Mouse (Mus musculus) embryo, embryonic 10 days (tissue): ENCODE results near the gene Foxn4.

Experiments
- DNase-seq: peaks from one replicate; pipeline ENCODE4 v3.0.0-alpha.2; 2015; ENCODE audit warnings: low spot score

The Foxn4 gene

DNA sequence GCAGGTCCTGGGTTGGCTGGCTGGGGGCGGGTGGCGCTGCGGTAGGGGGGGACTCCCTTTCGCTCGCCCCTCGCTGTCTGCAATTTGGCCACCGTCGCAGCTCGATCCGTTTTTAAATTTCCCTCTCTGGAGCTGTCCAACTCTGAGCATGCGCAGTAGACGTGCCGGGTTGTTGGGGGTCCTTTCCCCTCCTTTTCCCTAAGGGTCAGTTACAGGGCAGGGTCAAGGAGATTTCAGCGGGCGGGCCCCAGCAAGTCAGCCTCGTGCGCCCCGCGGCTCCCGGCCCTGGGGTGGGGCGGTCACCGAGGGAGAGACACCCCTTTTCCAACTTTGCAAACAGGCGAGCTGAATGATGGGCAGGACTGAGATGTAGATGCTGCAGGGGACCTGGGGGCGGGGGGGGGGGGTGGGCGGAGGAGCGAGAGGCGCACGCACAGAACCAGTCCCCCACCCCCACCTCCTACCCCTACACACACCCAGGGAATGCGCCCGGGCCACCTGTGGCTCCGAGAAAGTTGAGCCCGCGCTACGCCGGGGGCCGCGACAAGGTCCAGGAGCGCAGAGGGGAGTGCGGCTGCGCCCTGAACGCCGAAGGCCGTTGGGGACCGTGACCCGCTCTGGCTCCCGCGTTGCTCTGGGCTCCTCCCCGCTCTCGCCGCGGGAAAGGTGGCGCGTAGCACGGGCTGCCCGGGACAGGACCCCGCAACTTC, at the start of gene Foxn4:
TSS of gene Foxn4 (minus strand) at position 115 of the 710 bp plus-strand sequence.
- peak; percentile 61 for DNase-seq

DNA sequence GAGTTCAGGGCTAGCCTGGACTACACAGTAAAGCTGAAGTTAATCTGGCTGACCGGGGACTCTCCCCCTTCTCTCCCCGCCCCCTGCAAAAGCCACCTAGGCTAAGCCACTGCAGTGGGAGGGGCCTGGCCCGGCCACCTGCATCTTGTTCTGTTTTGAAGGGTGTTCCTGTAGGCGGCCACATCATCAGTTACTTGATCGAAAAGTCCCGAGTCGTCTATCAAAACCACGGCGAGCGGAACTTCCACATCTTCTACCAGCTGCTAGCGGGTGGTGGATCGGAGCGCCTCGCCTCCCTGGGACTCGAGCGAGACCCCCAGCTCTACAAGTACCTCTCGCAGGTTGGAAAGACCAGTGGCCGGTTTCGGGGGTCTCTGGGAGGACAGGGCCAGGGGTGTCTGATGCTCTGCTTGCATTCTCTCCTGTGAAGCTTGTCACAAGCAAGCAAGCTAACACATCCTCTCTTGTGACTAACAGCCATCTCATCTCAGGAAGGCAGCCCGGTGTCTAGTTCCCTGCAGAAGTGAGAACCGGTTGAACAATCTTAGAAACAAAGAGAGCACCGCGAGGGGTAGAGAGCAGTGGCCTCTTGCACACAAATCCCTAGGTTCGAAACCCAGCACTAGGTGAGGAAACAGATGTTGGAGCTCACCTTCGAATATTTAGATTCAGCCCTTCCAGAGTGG, 49.6 kb upstream of the Foxn4 start:
- no peak for DNase-seq

GRCm38 (mm10) chr5:114309680-114310036, 36.1 kb upstream of the Foxn4 start:
- no peak for DNase-seq

- peak; percentile 53 for DNase-seq
Measured at GRCm38 (mm10) chr5:114308765-114309679, 35.4 kb upstream of the Foxn4 start.

DNA sequence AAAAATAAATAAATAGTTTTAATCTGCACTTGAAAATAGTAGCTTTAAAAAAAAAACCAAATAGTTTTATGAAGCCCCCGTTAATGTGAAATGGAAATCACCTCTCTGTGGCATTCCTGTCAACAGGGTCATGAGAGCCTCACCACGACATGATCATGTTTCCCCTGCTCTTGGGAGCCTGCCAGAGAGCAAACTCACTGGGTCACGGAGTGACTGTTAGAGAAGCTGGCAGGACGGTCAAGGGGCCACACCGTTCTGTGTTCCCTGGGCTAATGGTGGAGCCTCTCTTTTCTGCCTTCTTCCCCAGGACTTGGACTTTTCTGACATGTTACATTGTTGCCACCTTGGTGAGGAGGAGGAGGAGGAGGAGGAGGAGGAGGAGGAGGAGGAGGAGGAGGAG, 32.9 kb upstream of the Foxn4 start:
- no peak for DNase-seq

GRCm38 (mm10) chr5:114303166-114303565, 29.6 kb upstream of the Foxn4 start:
- no peak for DNase-seq

- DNase-seq, result peak; percentile 38
Measured at GRCm38 (mm10) chr5:114299883-114300610, 26.4 kb upstream of the Foxn4 start.

DNA sequence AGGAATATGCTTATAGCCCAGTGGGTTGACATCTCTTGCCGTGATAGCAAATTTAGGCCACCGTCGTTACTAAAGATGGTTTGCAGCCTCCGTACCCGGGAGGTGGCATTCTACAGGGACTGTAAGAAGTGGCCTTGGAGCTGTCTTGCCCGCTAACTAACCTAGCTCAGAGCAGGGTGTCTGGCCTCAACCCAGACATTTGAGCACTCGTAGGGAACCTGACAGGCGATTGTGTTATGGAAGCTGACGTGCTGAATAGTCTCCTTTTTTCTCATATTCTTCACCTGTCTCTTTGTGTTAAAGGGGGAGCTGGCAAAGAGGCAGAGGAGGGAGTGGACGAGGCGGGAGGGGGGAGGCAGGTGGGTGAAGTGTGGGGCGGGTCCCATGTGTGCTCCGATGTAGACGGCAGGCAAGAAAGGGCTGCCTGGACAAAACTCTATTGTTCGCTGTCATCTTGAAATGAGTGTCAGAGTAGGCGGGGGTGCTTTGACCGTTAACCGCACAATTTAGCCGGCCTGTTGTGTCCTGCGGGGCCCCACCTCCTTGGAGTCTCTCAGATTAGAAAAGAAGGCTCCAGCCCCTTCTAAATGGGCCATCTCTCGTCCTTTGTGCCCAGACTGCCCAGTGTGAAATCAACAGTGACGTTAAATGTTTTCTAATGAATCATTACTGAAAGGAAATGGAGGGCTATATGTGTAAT, 25.7 kb upstream of the Foxn4 start:
- peak; percentile 63 for DNase-seq

DNA sequence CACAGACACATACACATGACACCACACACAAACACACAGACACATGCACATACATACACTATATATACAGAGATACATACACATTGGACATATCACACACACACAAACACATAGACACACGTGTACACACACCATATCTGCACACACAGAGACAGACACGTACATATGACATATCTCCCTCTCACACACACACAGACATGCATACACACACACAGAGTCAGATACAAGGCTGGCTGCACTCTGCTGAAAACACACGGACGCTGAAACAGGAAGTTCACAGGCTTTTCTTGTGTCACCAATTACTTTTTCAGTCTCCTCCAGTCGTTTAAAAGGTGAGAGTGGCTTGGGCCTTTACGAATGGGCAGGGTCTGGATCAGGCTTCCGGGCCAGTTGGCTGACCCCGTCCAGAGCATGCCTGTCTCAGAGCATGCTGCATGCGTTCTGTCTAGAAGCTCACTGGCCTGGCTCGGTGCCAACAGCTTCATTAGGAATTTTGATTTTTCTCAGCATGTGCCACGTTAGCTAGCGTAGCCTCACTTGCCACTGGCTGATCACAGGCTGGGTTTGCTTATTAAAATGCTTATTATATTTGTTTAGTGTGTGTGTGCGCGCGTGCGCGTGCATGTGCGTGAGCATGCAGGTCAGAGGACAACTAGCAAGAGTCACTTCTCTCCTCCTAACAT, 24.7 kb upstream of the Foxn4 start:
- no peak for DNase-seq

- DNase-seq, result no peak
Measured at GRCm38 (mm10) chr5:114296693-114297631, 23.4 kb upstream of the Foxn4 start.

DNA sequence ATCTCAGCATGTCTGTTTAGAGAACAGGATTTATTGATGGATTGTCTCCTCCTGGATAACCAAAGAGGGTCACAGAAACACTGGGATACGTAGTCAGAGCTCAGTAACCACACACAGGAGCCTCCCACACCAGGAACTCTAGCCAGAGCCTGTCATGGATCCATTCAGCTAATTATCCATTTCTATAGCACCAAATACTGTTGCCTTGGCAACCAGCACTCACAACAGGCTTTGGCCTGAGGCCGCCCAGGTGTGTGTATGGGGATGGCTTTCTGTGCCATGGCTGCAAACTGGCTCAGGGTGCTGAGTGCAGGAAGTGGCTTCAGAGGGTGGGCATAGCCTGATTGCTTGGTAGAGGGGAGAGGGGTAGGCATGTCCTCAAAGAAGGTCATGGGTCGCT, 16.4 kb upstream of the Foxn4 start:
- DNase-seq, result no peak

DNA sequence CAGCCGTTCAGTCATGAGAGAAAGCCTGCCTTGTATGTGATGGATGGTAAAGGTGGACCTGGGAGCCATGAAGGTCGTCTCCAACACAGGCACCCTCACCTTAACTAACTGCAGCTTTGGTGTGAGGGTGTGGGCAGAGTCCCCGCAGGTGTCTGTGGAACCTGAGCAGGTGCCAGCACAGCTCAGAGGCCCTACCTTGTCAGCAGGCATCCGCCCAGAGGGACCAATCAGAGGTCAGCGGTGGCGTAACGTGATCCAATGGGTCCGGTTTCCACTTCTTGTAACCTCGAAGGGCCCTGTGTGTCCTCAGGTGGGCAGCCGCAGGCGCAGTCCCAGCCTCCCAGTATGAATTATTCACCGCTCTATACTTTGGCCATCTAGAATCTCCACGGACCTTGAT, 15.3 kb upstream of the Foxn4 start, which contains the start of gene Myo1h:
TSS of gene Myo1h (plus strand) at position 293 of the 400 bp plus-strand sequence.
- no peak for DNase-seq

DNA sequence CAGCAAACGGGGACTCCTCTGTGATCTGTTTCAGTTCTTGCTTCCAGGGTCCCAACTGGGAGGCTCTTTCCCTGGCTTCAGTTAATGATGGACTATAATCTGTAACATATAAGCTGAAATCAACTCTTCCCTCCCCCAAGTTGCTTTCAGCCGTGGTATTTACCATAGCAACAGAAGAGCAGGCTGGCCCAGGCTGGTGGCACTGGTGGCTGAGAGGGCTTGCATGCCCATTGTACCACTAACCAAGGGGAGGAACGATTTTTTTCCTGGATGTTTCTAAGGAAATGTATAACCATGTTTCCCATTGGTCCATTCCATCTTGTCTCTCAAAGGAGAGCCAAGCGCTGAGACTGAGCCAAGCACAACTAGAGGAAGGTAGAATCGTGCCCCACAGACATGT, 14.8 kb upstream of the Foxn4 start:
- DNase-seq, result no peak

- no peak for DNase-seq
Measured at GRCm38 (mm10) chr5:114286872-114287571, 13.4 kb upstream of the Foxn4 start.

- no peak for DNase-seq
Measured at GRCm38 (mm10) chr5:114286102-114286501, 12.5 kb upstream of the Foxn4 start.

- DNase-seq, result no peak
Measured at GRCm38 (mm10) chr5:114285398-114285700, 11.7 kb upstream of the Foxn4 start.

GRCm38 (mm10) chr5:114284604-114285397, 11.2 kb upstream of the Foxn4 start:
- DNase-seq, result no peak

- DNase-seq, result no peak
Measured at GRCm38 (mm10) chr5:114282346-114282745, 8.7 kb upstream of the Foxn4 start.
